Mouse (Mus musculus) MEL (cell line): ENCODE results near the gene Abcc10. TPM values are rescaled to one million over a fixed set of nuclear protein-coding genes. Genes with fewer than 3 reads are reported as not detected.

Experiments used
- DNase-seq: peaks from one replicate; pipeline ENCODE4 v3.0.0; 2011; ENCODE audit warnings: low read depth, low spot score
- H3K27ac ChIP-seq: 2 replicates; pipeline ENCODE4 v1.5.1; 2012; ENCODE audit warnings: low read depth, mild to moderate bottlenecking, control low read depth, low read length, moderate library complexity; ENCODE audit not compliant: control insufficient read depth
- H3K27me3 ChIP-seq, 2 experiments: fragments of 150-350 bp in 1 of 2; sonication (generic) in 1 of 2; 2 replicates each; pipeline ENCODE4 v1.6.1; 2012; ENCODE audit warnings: low read length in 2 of 2, mild to moderate bottlenecking in 2 of 2, improper control_type of control experiment in 1 of 2, moderate library complexity in 1 of 2; ENCODE audit not compliant: insufficient read depth in 2 of 2, control insufficient read depth in 1 of 2
- H3K36me3 ChIP-seq, 2 experiments: 2 replicates each; pipeline ENCODE4 v1.6.1; 2012 to 2014; ENCODE audit warnings: low read length in 2 of 2, improper control_type of control experiment in 1 of 2, inconsistent platforms in 1 of 2, mild to moderate bottlenecking in 1 of 2; ENCODE audit not compliant: insufficient read depth in 2 of 2, control insufficient read depth in 1 of 2
- H3K4me1 ChIP-seq, 2 experiments: fragments of 150-350 bp in 1 of 2; sonication (generic) in 1 of 2; 2 replicates each; pipeline ENCODE4 v1.6.1; 2012; ENCODE audit warnings: low read length in 2 of 2, improper control_type of control experiment in 1 of 2, mild to moderate bottlenecking in 1 of 2; ENCODE audit not compliant: insufficient read depth in 2 of 2, control insufficient read depth in 1 of 2
- H3K4me3 ChIP-seq, 2 experiments: fragments of 150-350 bp in 1 of 2; sonication (generic) in 1 of 2; 2 replicates each; pipeline ENCODE4 v1.5.1; 2012; ENCODE audit warnings: low read depth in 2 of 2, low read length in 2 of 2, mild to moderate bottlenecking in 2 of 2, moderate library complexity in 2 of 2, control low read depth in 1 of 2, improper control_type of control experiment in 1 of 2; ENCODE audit not compliant: control insufficient read depth in 1 of 2, insufficient read depth in 1 of 2
- H3K79me2 ChIP-seq: 2 replicates; pipeline ENCODE4 v1.6.1; 2012; ENCODE audit warnings: mild to moderate bottlenecking, low read length, moderate library complexity; ENCODE audit not compliant: control insufficient read depth, poor library complexity, insufficient read depth
- H3K9ac ChIP-seq: 2 replicates; pipeline ENCODE4 v1.6.1; 2012; ENCODE audit warnings: low read depth, mild to moderate bottlenecking, control low read depth, low read length, moderate library complexity; ENCODE audit not compliant: control insufficient read depth, poor library complexity, severe bottlenecking
- H3K9me3 ChIP-seq: fragments of 150-350 bp; sonication (generic); replicated peaks from 2 replicates; pipeline ENCODE4 v1.6.1; 2012; ENCODE audit warnings: mild to moderate bottlenecking, low read length, improper control_type of control experiment, moderate library complexity; ENCODE audit not compliant: insufficient read depth
- BHLHE40 ChIP-seq: IDR thresholded peaks from 2 replicates; pipeline ENCODE4 v1.6.1; 2012; ENCODE audit warnings: low read depth, mild to moderate bottlenecking, inconsistent platforms, low read length, improper control_type of control experiment, borderline replicate concordance
- CHD2 ChIP-seq: IDR thresholded peaks from 2 replicates; pipeline ENCODE4 v1.6.1; 2011; ENCODE audit warnings: low read length, improper control_type of control experiment
- CTCF ChIP-seq, 3 experiments: IDR thresholded peaks in 2 of 3; conservative IDR thresholded peaks in 1 of 3; 2 replicates each; pipeline ENCODE4 v1.5.1; 2011 to 2012; ENCODE audit warnings: low read length in 3 of 3, low read depth in 2 of 3, mild to moderate bottlenecking in 2 of 3, improper control_type of control experiment in 1 of 3, inconsistent platforms in 1 of 3, mixed read lengths in 1 of 3, moderate library complexity in 1 of 3; ENCODE audit not compliant: control insufficient read depth in 1 of 3, insufficient read depth in 1 of 3, poor library complexity in 1 of 3, severe bottlenecking in 1 of 3
- ELF1 ChIP-seq: IDR thresholded peaks from 2 replicates; pipeline ENCODE4 v1.6.1; 2014; ENCODE audit warnings: low read depth, mild to moderate bottlenecking, inconsistent platforms, low read length, improper control_type of control experiment, moderate library complexity
- GABPA ChIP-seq: IDR thresholded peaks from 2 replicates; pipeline ENCODE4 v1.6.1; 2012; ENCODE audit warnings: low read depth, mild to moderate bottlenecking, inconsistent platforms, low read length, improper control_type of control experiment, moderate library complexity
- GATA1 ChIP-seq: IDR thresholded peaks from 2 replicates; pipeline ENCODE4 v1.6.1; 2011; ENCODE audit warnings: low read depth, low read length, improper control_type of control experiment
- MAFK ChIP-seq: IDR thresholded peaks from 2 replicates; pipeline ENCODE4 v1.6.1; 2011; ENCODE audit warnings: low read depth, mild to moderate bottlenecking, low read length, improper control_type of control experiment, borderline replicate concordance
- MEF2A ChIP-seq: IDR thresholded peaks from 2 replicates; pipeline ENCODE4 v1.6.1; 2014; ENCODE audit warnings: low read depth, mild to moderate bottlenecking, inconsistent platforms, low read length, improper control_type of control experiment; ENCODE audit not compliant: poor library complexity, insufficient replicate concordance, severe bottlenecking; ENCODE audit errors: extremely low read depth
- NRF1 ChIP-seq: IDR thresholded peaks from 2 replicates; pipeline ENCODE4 v1.6.1; 2014; ENCODE audit warnings: low read depth, mild to moderate bottlenecking, inconsistent platforms, low read length, improper control_type of control experiment, moderate library complexity; ENCODE audit not compliant: poor library complexity, insufficient read depth, severe bottlenecking
- POLR2A ChIP-seq, 2 experiments: IDR thresholded peaks; 2 replicates each; pipeline ENCODE4 v1.6.1; 2011 to 2012; ENCODE audit warnings: low read length in 2 of 2, mild to moderate bottlenecking in 2 of 2, control low read depth in 1 of 2, improper control_type of control experiment in 1 of 2, low read depth in 1 of 2, moderate library complexity in 1 of 2; ENCODE audit not compliant: control insufficient read depth in 1 of 2, insufficient read depth in 1 of 2, poor library complexity in 1 of 2
- RCOR1 ChIP-seq: IDR thresholded peaks from 2 replicates; pipeline ENCODE4 v1.6.1; 2012; ENCODE audit warnings: low read depth, mild to moderate bottlenecking, inconsistent platforms, low read length, improper control_type of control experiment
- TAL1 ChIP-seq: IDR thresholded peaks from 2 replicates; pipeline ENCODE4 v1.6.1; 2012; ENCODE audit warnings: mild to moderate bottlenecking, inconsistent platforms, low read length, moderate library complexity, mixed read lengths
- UBTF ChIP-seq: IDR thresholded peaks from 2 replicates; pipeline ENCODE4 v1.6.1; 2012; ENCODE audit warnings: low read depth, mild to moderate bottlenecking, inconsistent platforms, low read length, improper control_type of control experiment, moderate library complexity, borderline replicate concordance; ENCODE audit not compliant: insufficient read depth
- USF2 ChIP-seq, 2 experiments: IDR thresholded peaks; 2 replicates each; pipeline ENCODE4 v1.6.1; 2011 to 2012; ENCODE audit warnings: improper control_type of control experiment in 2 of 2, low read length in 2 of 2, borderline replicate concordance in 1 of 2, inconsistent platforms in 1 of 2, low read depth in 1 of 2, mild to moderate bottlenecking in 1 of 2; ENCODE audit not compliant: insufficient read depth in 1 of 2
- ZC3H11A ChIP-seq: IDR thresholded peaks from 2 replicates; pipeline ENCODE4 v1.6.1; 2012; ENCODE audit warnings: low read depth, mild to moderate bottlenecking, inconsistent platforms, low read length, improper control_type of control experiment
- ZNF384 ChIP-seq: IDR thresholded peaks from 2 replicates; pipeline ENCODE4 v1.6.1; 2012; ENCODE audit warnings: low read depth, mild to moderate bottlenecking, inconsistent platforms, low read length, improper control_type of control experiment
- polyA plus RNA-seq, 2 experiments: library from polyadenylated mRNA; stranded (reverse) in 1 of 2; unstranded in 1 of 2; fragments of >175 nt in 1 of 2; fragments of >200 nt in 1 of 2; gene quantifications; 2 replicates each; pipeline versions ENCODE4 v1.2.1 to v1.2.4; 2012; ENCODE audit warnings: low replicate concordance in 2 of 2, low read depth in 1 of 2; ENCODE audit not compliant: insufficient read length in 2 of 2, insufficient read depth in 1 of 2, missing spikeins in 1 of 2
- total RNA-seq: library from RNA; depleted of rRNA; stranded (reverse); fragments of 300-350 nt; gene quantifications from 2 replicates; pipeline ENCODE4 v1.2.3, GENCODE M21; 2012

The Abcc10 gene
- total and polyA plus RNA-seq, 3 experiments = 4.0 to 6.2 TPM; not detected in 1

DNA sequence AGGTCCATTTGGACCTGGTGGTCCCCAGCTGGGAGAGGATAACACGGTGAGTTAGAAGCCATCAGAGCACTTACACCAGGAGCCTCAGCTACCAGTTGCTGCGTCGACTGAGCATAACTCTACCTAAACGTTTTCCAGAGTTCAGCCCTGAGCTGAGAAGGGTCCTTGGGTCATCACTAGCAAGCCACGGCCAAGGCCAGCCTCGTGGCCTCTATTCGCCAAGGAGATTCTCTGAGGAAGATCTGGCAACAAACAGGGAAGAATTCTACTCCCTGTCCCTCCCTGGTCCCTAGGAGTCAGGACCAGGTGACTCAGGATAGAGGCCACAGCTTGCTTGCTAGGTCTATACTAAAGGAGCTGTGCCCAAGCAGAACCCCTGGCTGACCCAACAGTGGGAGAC lies 60.6 kb downstream of the Abcc10 start:
- no peaks in the 10 kb centered on the region for H3K4me1 ChIP-seq
- no peak for DNase-seq
- H3K36me3 ChIP-seq = peaks cover 0 to 8% of the 10 kb centered on the region in 2 experiments; a peak in 2 of 4 replicates
- H3K9ac ChIP-seq = no peak overlapping the region
- TF ChIP-seq MEF2A = no peak
- no peak for TF ChIP-seq ELF1
- no peak for TF ChIP-seq RCOR1
- TF ChIP-seq GABPA = no peak
- TF ChIP-seq POLR2A (IDR thresholded peaks at IDR 0.05; ENCODE audit: control insufficient read depth in 1 of 2, insufficient read depth in 1 of 2, low read depth in 1 of 2, low read length in 2 of 2, poor library complexity in 1 of 2) = no peak
- no peak for TF ChIP-seq MAFK
- TF ChIP-seq UBTF = no peak
- TF ChIP-seq CTCF (IDR thresholded peaks at IDR 0.05 in 2 of 3, conservative IDR thresholded peaks at IDR 0.05 in 1 of 3; ENCODE audit: control insufficient read depth in 1 of 3, insufficient read depth in 1 of 3, low read depth in 2 of 3, low read length in 3 of 3, poor library complexity in 1 of 3, severe bottlenecking in 1 of 3) = no peak
- TF ChIP-seq ZNF384 = no peak
- TF ChIP-seq USF2 (IDR thresholded peaks at IDR 0.05; ENCODE audit: borderline replicate concordance in 1 of 2, insufficient read depth in 1 of 2, low read depth in 1 of 2, low read length in 2 of 2) = no peak
- TF ChIP-seq TAL1 = no peak
- TF ChIP-seq GATA1 = no peak
- TF ChIP-seq, all 39 proteins: peak for 0
- H3K79me2 ChIP-seq = no peaks in the 10 kb centered on the region
- H3K9me3 ChIP-seq = no peaks in the 10 kb centered on the region
- no peak overlapping the region for H3K4me3 ChIP-seq
- H3K27ac ChIP-seq = no peak overlapping the region
- H3K27me3 ChIP-seq = no peaks in the 10 kb centered on the region

- H3K4me1 ChIP-seq = no peaks in the 10 kb centered on the region
- H3K4me3 ChIP-seq = no peak overlapping the region
- no peaks in the 10 kb centered on the region for H3K27me3 ChIP-seq
- no peak for TF ChIP-seq CHD2
- TF ChIP-seq BHLHE40 = no peak
- no peak for TF ChIP-seq NRF1
- TF ChIP-seq ZC3H11A = no peak
- no peaks in the 10 kb centered on the region for H3K79me2 ChIP-seq
- no peak overlapping the region for H3K27ac ChIP-seq
- H3K36me3 ChIP-seq = peaks cover 0 to 8% of the 10 kb centered on the region in 2 experiments; a peak in 2 of 4 replicates
- H3K9ac ChIP-seq = no peak overlapping the region
- DNase-seq = no peak
- no peaks in the 10 kb centered on the region for H3K9me3 ChIP-seq
These were observed 61.2 kb downstream of the Abcc10 start for GRCm38 (mm10) chr17:46266986-46267385.
